Mouse (Mus musculus) intestine, embryonic 14.5 days (tissue): ENCODE measurements around the gene Creb3l4. TPM values are rescaled to one million over a fixed set of nuclear protein-coding genes. Genes with fewer than 3 reads are reported as not detected.

Source experiments
- ATAC-seq: fragments of 200-750 bp; cut with Nextera tagmentation; replicated peaks from 2 replicates; pipeline ENCODE4 v1.8.0; 2017; ENCODE audit warnings: low read depth, moderate number of reproducible peaks, moderate TSS enrichment, moderate library complexity; ENCODE audit not compliant: low FRiP score, low TSS enrichment
- DNase-seq: peaks from one replicate; pipeline ENCODE4 v3.0.0-alpha.2; 2018; ENCODE audit warnings: low spot score
- H3K27ac ChIP-seq: fragments of 300-500 bp; sonication (generic); 2 replicates; pipeline ENCODE4 v1.5.1; 2014; ENCODE audit warnings: low read depth, mild to moderate bottlenecking, control low read depth
- H3K27me3 ChIP-seq: fragments of 300-500 bp; sonication (generic); replicated peaks from 2 replicates; pipeline ENCODE4 v1.6.1; 2014; ENCODE audit warnings: low read length, control low read depth; ENCODE audit not compliant: control insufficient read depth, insufficient read depth
- H3K36me3 ChIP-seq: fragments of 300-500 bp; sonication (generic); 2 replicates; pipeline ENCODE4 v1.6.1; 2014; ENCODE audit warnings: low read length, control low read depth; ENCODE audit not compliant: control insufficient read depth, insufficient read depth
- H3K4me1 ChIP-seq: fragments of 300-500 bp; sonication (generic); replicated peaks from 2 replicates; pipeline ENCODE4 v1.6.1; 2014; ENCODE audit warnings: low read length, control low read depth, mixed read lengths; ENCODE audit not compliant: control insufficient read depth, insufficient read depth
- H3K4me2 ChIP-seq: fragments of 300-500 bp; sonication (generic); 2 replicates; pipeline ENCODE4 v1.6.1; 2014; ENCODE audit warnings: low read length
- H3K4me3 ChIP-seq: fragments of 300-500 bp; sonication (generic); 2 replicates; pipeline ENCODE4 v1.5.1; 2014; ENCODE audit warnings: low read depth, low read length, control low read depth, mixed read lengths
- H3K9ac ChIP-seq: fragments of 300-500 bp; sonication (generic); 2 replicates; pipeline ENCODE4 v1.6.1; 2014; ENCODE audit warnings: mild to moderate bottlenecking, low read length
- H3K9me3 ChIP-seq: fragments of 300-500 bp; sonication (generic); 2 replicates; pipeline ENCODE4 v1.6.1; 2016; ENCODE audit warnings: low read length, control low read depth; ENCODE audit not compliant: control insufficient read depth
- WGBS: fragments of 180-500 bp; shearing (Covaris S2); extraction: QIAGEN DNeasy Blood & Tissue Kit; methylation state at CpG from one replicate; pipeline ENCODE4 v1.1.7; 2014; 5-methylcytosine and 5-hydroxymethylcytosine counted together
- microRNA-seq: library from miRNA; unstranded; fragments of <30 nt; microRNA quantifications from one replicate; pipeline ENCODE4, GENCODE M21; 2016
- polyA plus RNA-seq: library from polyadenylated mRNA; unstranded; fragments of >200 nt; fragmentation: Nextera tagmentation; extraction: Ambion mirVana; gene quantifications from 2 replicates; pipeline ENCODE4 v1.2.1, GENCODE M21; 2014

Gene Creb3l4
- polyA plus RNA-seq, 1 experiment from 2014 or later: 6.9 TPM

GRCm38 (mm10) chr3:90202884-90203283 is 40.4 kb downstream of the Creb3l4 start:
- H3K9ac ChIP-seq: no peak overlapping the region
- H3K9me3 ChIP-seq: no peaks in the 10 kb centered on the region
- no peak overlapping the region for H3K27ac ChIP-seq
- H3K4me2 ChIP-seq: no peak overlapping the region
- H3K27me3 ChIP-seq: no peaks in the 10 kb centered on the region
- no peaks in the 10 kb centered on the region for H3K4me1 ChIP-seq
- WGBS: 52% methylated on average over 1 of the region's 1 CpGs
- DNase-seq: no peak
- no peak overlapping the region for H3K4me3 ChIP-seq
- no peak for ATAC-seq
- H3K36me3 ChIP-seq: peaks cover 7% of the 10 kb centered on the region

GRCm38 (mm10) chr3:90197548-90197947 is 45.8 kb downstream of the Creb3l4 start:
- 65% methylated on average over 1 of the region's 1 CpGs for WGBS
- Histone ChIP-seq H3K9me3 (no peaks in the 10 kb centered on the region), H3K36me3 (no peaks in the 10 kb centered on the region), H3K9ac (no peak overlapping the region), H3K27me3 (no peaks in the 10 kb centered on the region), H3K4me1 (no peaks in the 10 kb centered on the region), H3K27ac (no peak overlapping the region), H3K4me3 (no peak overlapping the region), H3K4me2 (no peak overlapping the region)
- DNase-seq (no peak), ATAC-seq (no peak)

DNA sequence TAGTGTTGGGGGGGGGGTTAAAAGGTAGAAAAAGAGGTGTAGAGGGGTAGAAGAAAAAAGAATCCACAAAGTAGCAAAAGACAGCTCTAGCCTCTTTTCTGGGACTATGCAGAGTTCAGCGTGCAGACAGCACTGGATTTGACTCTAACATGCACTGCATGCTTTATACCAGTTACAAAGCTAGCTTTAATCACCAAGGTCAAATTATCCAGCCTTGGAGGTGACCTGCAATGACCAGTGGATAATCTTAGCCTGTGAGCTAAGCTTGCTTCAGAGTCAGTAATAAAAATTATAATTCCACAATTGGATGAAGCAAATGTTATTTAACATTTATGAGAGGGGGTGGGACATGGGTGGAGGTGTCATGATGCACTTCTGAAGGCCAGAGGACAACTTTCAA is 47.7 kb downstream of the Creb3l4 start:
- DNase-seq (no peak), ATAC-seq (no peak)
- Histone ChIP-seq H3K9me3 (no peaks in the 10 kb centered on the region), H3K4me1 (no peaks in the 10 kb centered on the region), H3K4me3 (no peak overlapping the region), H3K4me2 (no peak overlapping the region), H3K27ac (no peak overlapping the region), H3K9ac (no peak overlapping the region), H3K27me3 (no peaks in the 10 kb centered on the region), H3K36me3 (no peaks in the 10 kb centered on the region)
- WGBS: 69% methylated on average over 1 of the region's 1 CpGs

GRCm38 (mm10) chr3:90194759-90195158 is 48.6 kb downstream of the Creb3l4 start:
- Histone ChIP-seq H3K27ac (no peak overlapping the region), H3K9ac (no peak overlapping the region), H3K9me3 (no peaks in the 10 kb centered on the region), H3K4me2 (no peak overlapping the region), H3K4me1 (no peaks in the 10 kb centered on the region), H3K4me3 (no peak overlapping the region), H3K27me3 (no peaks in the 10 kb centered on the region), H3K36me3 (no peaks in the 10 kb centered on the region)
- ATAC-seq (no peak), DNase-seq (no peak)
- 54% methylated on average over 4 of the region's 4 CpGs for WGBS

DNA sequence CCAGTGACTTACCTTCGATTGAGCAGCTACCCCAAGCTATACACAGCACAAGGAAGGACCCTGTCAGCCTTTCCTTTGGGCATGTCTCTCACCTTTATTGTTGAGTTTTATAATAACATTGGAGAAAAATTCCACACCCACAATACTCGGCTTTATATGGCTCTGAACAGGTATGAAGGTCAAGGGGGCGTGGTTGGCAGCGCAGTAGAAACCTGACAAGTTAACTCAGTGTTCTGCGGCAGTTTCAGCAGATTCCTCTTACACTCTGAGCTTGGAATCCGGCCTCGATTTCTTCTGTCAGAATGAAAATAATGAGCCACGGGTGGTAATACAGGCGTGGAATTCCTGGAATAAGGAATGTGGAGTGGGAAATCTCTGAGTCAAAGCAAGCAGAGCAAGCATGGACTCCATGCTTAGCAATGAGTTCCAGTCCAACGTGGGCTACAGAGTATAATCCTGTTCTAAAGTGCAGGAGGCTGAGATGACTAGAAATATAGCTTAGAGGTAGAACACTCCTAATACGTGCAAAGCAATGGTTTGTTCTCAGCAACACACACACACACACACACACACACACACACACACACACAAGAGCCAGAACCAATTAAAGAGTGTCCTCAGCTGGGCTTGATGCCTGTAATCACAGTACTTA is 52.3 kb downstream of the Creb3l4 start:
- peak; percentile 60 for DNase-seq
- 67% methylated on average over 11 of the region's 11 CpGs for WGBS
- ATAC-seq: no peak
- H3K27me3 ChIP-seq: no peaks in the 10 kb centered on the region
- no peaks in the 10 kb centered on the region for H3K4me1 ChIP-seq
- no peak overlapping the region for H3K9ac ChIP-seq
- H3K27ac ChIP-seq: no peak overlapping the region
- no peak overlapping the region for H3K4me2 ChIP-seq
- no peaks in the 10 kb centered on the region for H3K36me3 ChIP-seq
- no peaks in the 10 kb centered on the region for H3K9me3 ChIP-seq
- no peak overlapping the region for H3K4me3 ChIP-seq

Small RNA genes lying within 50 kb of the gene (microRNA-seq; reads per million reads assigned to microRNA genes)
- gene Mir7012: not detected

Other genes with a start within 250 kb of the Creb3l4 start
- 121 and 126 TPM in 2 replicates for gene Hax1, start 244.7 kb downstream of the Creb3l4 start, polyA plus RNA-seq
- gene 4933434E20Rik, start 191.9 kb downstream of the Creb3l4 start, polyA plus RNA-seq: 166 and 175 TPM in 2 replicates
- gene Ubap2l, start 190.9 kb downstream of the Creb3l4 start, polyA plus RNA-seq: 214 and 227 TPM in 2 replicates
- 574 and 579 TPM in 2 replicates for gene Tpm3, start 170.9 kb downstream of the Creb3l4 start, polyA plus RNA-seq
- gene Nup210l, start 139.4 kb downstream of the Creb3l4 start, polyA plus RNA-seq: 0.50 and 0.53 TPM in 2 replicates
- 2,123 and 2,244 TPM in 2 replicates for gene Rps27, start 29.9 kb downstream of the Creb3l4 start, polyA plus RNA-seq
- 10.2 and 12.3 TPM in 2 replicates for gene Rab13, start 29.8 kb downstream of the Creb3l4 start, polyA plus RNA-seq
- 112 and 114 TPM in 2 replicates for gene Jtb, start 11.9 kb downstream of the Creb3l4 start, polyA plus RNA-seq
- gene Slc39a1, start 4.7 kb upstream of the Creb3l4 start, polyA plus RNA-seq: 101 and 104 TPM in 2 replicates
- 17.3 and 17.5 TPM in 2 replicates for gene Crtc2, start 10.7 kb upstream of the Creb3l4 start, polyA plus RNA-seq
- gene Dennd4b, start 21.7 kb upstream of the Creb3l4 start, polyA plus RNA-seq: 3.6 and 4.9 TPM in 2 replicates
- 15.5 and 16.0 TPM in 2 replicates for gene Gatad2b, start 49.7 kb upstream of the Creb3l4 start, polyA plus RNA-seq
- 10.2 and 11.0 TPM in 2 replicates for gene Slc27a3, start 146.4 kb upstream of the Creb3l4 start, polyA plus RNA-seq
- 31.2 and 31.7 TPM in 2 replicates for gene Ints3, start 190.1 kb upstream of the Creb3l4 start, polyA plus RNA-seq
- 5.3 and 5.9 TPM in 2 replicates for gene Npr1, start 222.4 kb upstream of the Creb3l4 start, polyA plus RNA-seq
- gene Ilf2, start 232.6 kb upstream of the Creb3l4 start, polyA plus RNA-seq: 188 and 207 TPM in 2 replicates
- gene Snapin, start 247.5 kb upstream of the Creb3l4 start, polyA plus RNA-seq: 67.5 and 80.6 TPM in 2 replicates